Mouse (Mus musculus) hindbrain, embryonic 11.5 days (tissue): ENCODE measurements around the gene Cdc42. TPM values are rescaled to one million over a fixed set of nuclear protein-coding genes. Genes with fewer than 3 reads are reported as not detected.

Experiments
- ATAC-seq: fragments of 200-750 bp; cut with Nextera tagmentation; 2 replicates; pipeline ENCODE4 v1.8.0; 2017; ENCODE audit warnings: mild to moderate bottlenecking, moderate TSS enrichment, moderate library complexity; ENCODE audit not compliant: low FRiP score
- DNase-seq: peaks from one replicate; pipeline ENCODE4 v3.0.0-alpha.2; 2015; ENCODE audit warnings: low spot score
- H3K27ac ChIP-seq: fragments of 300-500 bp; sonication (generic); 2 replicates; pipeline ENCODE4 v1.5.1; 2014; ENCODE audit warnings: mild to moderate bottlenecking, low read depth, low read length
- H3K27me3 ChIP-seq: fragments of 300-500 bp; sonication (generic); 2 replicates; pipeline ENCODE4 v1.6.1; 2014; ENCODE audit warnings: mild to moderate bottlenecking, low read length, moderate library complexity, mixed read lengths; ENCODE audit not compliant: control insufficient read depth, insufficient read depth
- H3K36me3 ChIP-seq: fragments of 300-500 bp; sonication (generic); 2 replicates; pipeline ENCODE4 v1.6.1; 2014; ENCODE audit warnings: mild to moderate bottlenecking, low read length, moderate library complexity, mixed read lengths; ENCODE audit not compliant: control insufficient read depth, insufficient read depth
- H3K4me1 ChIP-seq: fragments of 300-500 bp; sonication (generic); replicated peaks from 2 replicates; pipeline ENCODE4 v1.6.1; 2014; ENCODE audit warnings: low read length, mixed read lengths; ENCODE audit not compliant: control insufficient read depth, insufficient read depth
- H3K4me2 ChIP-seq: fragments of 300-500 bp; sonication (generic); replicated peaks from 2 replicates; pipeline ENCODE4 v1.6.1; 2014; ENCODE audit warnings: mild to moderate bottlenecking, low read depth, low read length
- H3K4me3 ChIP-seq: fragments of 300-500 bp; sonication (generic); 2 replicates; pipeline ENCODE4 v1.5.1; 2014; ENCODE audit warnings: low read depth, low read length
- H3K9ac ChIP-seq: fragments of 300-500 bp; sonication (generic); 2 replicates; pipeline ENCODE4 v1.6.1; 2014; ENCODE audit warnings: low read depth, low read length
- H3K9me3 ChIP-seq: fragments of 300-500 bp; sonication (generic); 2 replicates; pipeline ENCODE4 v1.6.1; 2016; ENCODE audit warnings: low read length; ENCODE audit not compliant: control insufficient read depth
- WGBS: fragments of 180-500 bp; shearing (Covaris S2); extraction: QIAGEN DNeasy Blood & Tissue Kit; methylation state at CpG from one replicate; pipeline ENCODE4 v1.1.7; 2014; 5-methylcytosine and 5-hydroxymethylcytosine counted together
- polyA plus RNA-seq: library from polyadenylated mRNA; unstranded; fragments of >200 nt; fragmentation: Nextera tagmentation; extraction: Ambion mirVana; gene quantifications from 2 replicates; pipeline ENCODE4 v1.2.1, GENCODE M21; 2014

Gene Cdc42
- polyA plus RNA-seq, 1 experiment from 2014 or later, result 692 TPM

DNA sequence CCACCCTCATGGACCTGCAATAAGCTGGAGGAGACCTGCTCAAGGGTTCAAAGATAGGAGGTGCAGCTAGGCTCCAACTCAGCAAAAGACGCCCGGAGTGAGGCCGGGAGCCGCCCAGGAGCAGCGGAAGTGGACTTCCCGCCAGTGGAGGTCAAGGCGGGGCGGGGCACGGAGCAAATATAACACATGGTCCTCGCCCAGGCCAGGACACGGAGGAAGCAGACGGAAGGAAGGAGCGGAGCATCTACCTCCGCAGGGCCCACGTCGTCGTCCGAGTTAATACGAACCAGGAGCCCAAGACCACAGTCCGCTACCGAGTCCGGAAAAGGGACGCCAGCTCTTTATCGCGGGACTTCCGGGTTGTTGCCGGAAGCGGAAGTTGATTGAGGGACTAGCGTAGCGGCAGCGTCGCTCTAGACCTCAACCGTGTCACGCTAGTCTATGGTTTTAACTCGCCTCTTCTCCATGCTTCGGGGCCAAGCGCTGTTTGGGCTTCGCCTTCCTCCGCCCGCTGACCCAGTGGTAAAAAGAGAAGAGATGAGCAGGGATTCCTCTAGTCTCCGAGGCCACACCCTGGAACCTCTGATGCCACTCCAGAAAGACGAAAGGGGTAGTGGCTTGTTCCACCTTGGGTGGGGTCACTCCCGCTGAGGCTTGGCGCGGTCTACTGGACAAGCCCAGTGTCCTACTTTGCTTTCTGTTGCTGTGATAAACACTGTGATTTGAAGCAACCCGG lies 30.7 kb upstream of the Cdc42 start:
- peak; percentile 92 for ATAC-seq
- WGBS, result under 1% methylated on average over 45 of the region's 46 CpGs

DNA sequence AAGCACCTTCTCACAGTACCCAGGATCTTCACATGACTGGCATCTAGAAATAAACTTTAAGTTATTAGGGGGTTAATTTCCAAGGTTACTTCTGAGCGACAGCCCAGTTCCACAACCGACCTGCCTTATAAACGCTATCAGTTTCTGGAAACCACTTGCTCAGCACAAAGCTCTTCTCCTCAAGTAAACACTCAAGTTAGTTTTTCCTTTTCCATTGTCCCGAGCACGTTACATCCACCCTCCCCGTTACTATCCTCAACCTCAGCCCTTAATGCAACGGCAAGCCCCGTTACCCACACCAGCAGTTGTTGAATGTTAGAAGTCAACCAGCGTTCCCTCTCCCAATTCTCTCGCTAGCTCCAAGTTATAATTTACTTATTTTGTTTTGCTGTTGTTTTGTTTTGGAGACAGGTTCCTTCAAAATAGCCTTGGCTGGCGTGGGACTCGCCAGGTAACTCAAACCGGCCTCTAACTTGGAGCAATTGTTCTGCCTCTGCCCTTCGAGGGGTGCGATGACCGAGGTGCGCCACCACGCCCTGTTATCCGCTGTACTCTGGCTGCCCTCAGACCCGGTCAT lies 30.1 kb upstream of the Cdc42 start:
- peak; percentile 39 for DNase-seq
- H3K4me2 ChIP-seq, result peak overlapping the region; percentile 89

More for the DNA sequence above, 30.7 kb upstream of the Cdc42 start:
- no peaks in the 10 kb centered on the region for H3K36me3 ChIP-seq
- DNase-seq, result peak; percentile 93
- H3K9ac ChIP-seq, result peak overlapping the region; percentile 87
- H3K4me3 ChIP-seq, result peak overlapping the region; percentile 82
- peak overlapping the region; percentile 89 for H3K4me2 ChIP-seq
- 0 out of 2 replicates have a peak, but pooled peaks cover 2% of the 10 kb centered on the region for H3K27me3 ChIP-seq
- peak overlapping the region; percentile 71 for H3K27ac ChIP-seq
- H3K4me1 ChIP-seq, result no peaks in the 10 kb centered on the region
- H3K9me3 ChIP-seq, result no peaks in the 10 kb centered on the region

GRCm38 (mm10) chr4:137380702-137381605 lies 23.4 kb upstream of the Cdc42 start:
- Histone ChIP-seq H3K36me3 (no peaks in the 10 kb centered on the region), H3K27ac (no peak overlapping the region), H3K27me3 (no peaks in the 10 kb centered on the region), H3K4me2 (no peak overlapping the region), H3K9me3 (no peaks in the 10 kb centered on the region), H3K4me1 (no peaks in the 10 kb centered on the region), H3K9ac (no peak overlapping the region), H3K4me3 (no peak overlapping the region)
- ATAC-seq (no peak), DNase-seq (no peak)
- 33% methylated on average over 15 of the region's 16 CpGs for WGBS

More for the DNA sequence above, 30.1 kb upstream of the Cdc42 start:
- Histone ChIP-seq H3K27ac (peak overlapping the region; percentile 71), H3K4me3 (peak overlapping the region; percentile 82), H3K9me3 (no peaks in the 10 kb centered on the region), H3K27me3 (0 out of 2 replicates have a peak, but pooled peaks cover 2% of the 10 kb centered on the region), H3K4me1 (no peaks in the 10 kb centered on the region), H3K9ac (peak overlapping the region; percentile 87), H3K36me3 (no peaks in the 10 kb centered on the region)
- under 1% methylated on average over 20 of the region's 20 CpGs for WGBS
- no peak for ATAC-seq

DNA sequence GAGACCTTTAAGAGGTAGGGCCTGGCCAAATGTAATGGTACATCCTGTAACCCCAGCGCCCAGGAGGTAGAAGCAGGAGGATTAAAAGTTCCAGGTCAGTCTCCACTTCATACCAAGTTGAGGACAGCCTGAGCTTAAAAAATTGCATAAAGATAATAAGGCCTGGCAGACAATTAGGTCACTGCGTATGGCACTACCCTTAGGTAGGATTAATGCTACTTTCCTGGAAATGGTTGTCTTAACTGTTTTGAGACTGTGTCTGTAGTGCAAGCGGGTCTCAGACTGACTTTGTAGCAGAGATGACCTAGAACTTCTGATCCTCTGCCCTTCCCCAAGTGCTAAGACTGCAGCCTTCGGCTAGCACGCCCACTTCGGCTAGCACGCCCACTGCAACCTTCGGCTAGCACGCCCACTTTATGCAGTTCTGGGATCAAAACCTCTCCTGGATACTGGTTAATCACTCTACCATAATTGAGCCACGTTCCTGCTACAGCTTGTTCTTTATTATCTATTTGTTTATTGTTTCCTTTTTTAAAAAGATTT lies 22.3 kb upstream of the Cdc42 start:
- Histone ChIP-seq H3K4me3 (no peak overlapping the region), H3K4me2 (no peak overlapping the region), H3K27ac (no peak overlapping the region), H3K9me3 (no peaks in the 10 kb centered on the region), H3K9ac (no peak overlapping the region), H3K27me3 (no peaks in the 10 kb centered on the region), H3K4me1 (no peaks in the 10 kb centered on the region), H3K36me3 (no peaks in the 10 kb centered on the region)
- 85% methylated on average over 10 of the region's 10 CpGs for WGBS
- ATAC-seq, result no peak
- DNase-seq, result no peak

DNA sequence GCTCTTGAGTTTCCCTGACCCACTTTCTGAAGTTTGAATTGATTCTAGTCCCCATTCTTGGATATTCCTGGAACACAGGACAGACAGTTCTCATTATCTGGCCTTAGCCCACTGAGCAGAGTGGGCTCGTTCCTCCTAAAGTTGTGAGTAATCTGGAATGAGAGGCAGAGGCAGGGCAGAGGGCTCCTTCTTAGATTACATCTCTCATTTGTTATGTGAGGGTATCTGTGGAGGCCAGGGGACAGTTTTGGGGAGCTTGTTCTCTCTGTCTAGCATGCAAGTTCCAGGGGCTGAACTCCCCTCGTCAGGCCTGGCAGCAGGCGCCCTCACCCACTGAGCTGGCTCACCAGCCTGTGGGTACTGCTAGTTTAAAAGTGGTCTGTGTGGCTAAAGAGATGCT lies 21.6 kb upstream of the Cdc42 start:
- Histone ChIP-seq H3K4me1 (no peaks in the 10 kb centered on the region), H3K9me3 (no peaks in the 10 kb centered on the region), H3K4me2 (no peak overlapping the region), H3K4me3 (no peak overlapping the region), H3K27ac (no peak overlapping the region), H3K27me3 (no peaks in the 10 kb centered on the region), H3K9ac (no peak overlapping the region), H3K36me3 (no peaks in the 10 kb centered on the region)
- ATAC-seq (no peak), DNase-seq (no peak)
- WGBS, result 83% methylated on average over 3 of the region's 3 CpGs

DNA sequence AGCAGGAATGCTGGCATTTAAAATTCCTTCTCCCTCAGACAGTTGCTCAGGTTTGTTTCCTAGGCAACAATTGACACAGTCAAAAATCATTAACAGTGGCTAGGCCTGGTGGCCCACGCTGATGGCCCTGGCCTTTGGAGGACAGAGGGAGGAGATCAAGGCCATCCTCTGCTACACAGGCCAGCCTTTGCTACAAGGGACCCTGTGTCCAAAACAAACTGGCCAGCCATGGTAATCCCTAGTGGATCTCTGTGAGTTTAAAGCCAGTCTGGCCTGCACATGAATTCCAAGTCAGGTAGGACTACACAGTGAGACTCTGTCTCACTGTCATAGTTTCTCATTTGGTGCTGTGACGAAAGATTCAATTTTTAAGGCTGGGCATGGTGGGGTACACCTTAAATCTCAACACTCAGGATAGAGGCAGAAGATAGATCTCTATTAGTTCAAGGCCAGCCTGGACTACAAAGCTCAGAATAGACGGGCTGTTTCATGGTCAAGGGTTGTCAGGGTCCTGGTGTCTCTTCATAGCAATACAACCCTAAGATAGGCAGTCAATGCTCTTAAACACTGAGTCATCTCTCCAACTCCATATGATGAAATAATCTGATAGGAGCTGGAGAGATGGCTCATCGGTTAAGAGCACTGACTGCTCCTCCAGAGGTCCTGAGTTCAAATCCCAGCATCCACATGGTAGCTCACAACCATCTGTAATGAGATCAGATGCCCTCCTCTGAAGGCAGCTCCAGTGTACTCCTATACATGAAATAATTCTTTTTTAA lies 20.2 kb upstream of the Cdc42 start:
- no peak overlapping the region for H3K27ac ChIP-seq
- H3K9ac ChIP-seq, result no peak overlapping the region
- no peaks in the 10 kb centered on the region for H3K36me3 ChIP-seq
- H3K4me3 ChIP-seq, result no peak overlapping the region
- H3K4me2 ChIP-seq, result no peak overlapping the region
- DNase-seq (no peak), ATAC-seq (no peak)
- WGBS, result 84% methylated on average over 4 of the region's 4 CpGs
- no peaks in the 10 kb centered on the region for H3K9me3 ChIP-seq
- H3K4me1 ChIP-seq, result no peaks in the 10 kb centered on the region
- H3K27me3 ChIP-seq, result no peaks in the 10 kb centered on the region

GRCm38 (mm10) chr4:137376778-137377177 lies 19.3 kb upstream of the Cdc42 start:
- Histone ChIP-seq H3K4me2 (no peak overlapping the region), H3K9ac (no peak overlapping the region), H3K27me3 (no peaks in the 10 kb centered on the region), H3K4me3 (no peak overlapping the region), H3K9me3 (no peaks in the 10 kb centered on the region), H3K36me3 (no peaks in the 10 kb centered on the region), H3K27ac (no peak overlapping the region), H3K4me1 (no peaks in the 10 kb centered on the region)
- ATAC-seq (no peak), DNase-seq (no peak)
- WGBS, result 90% methylated on average over 2 of the region's 2 CpGs
